Mouse (Mus musculus): Measurements from ENCODE around the gene Hbq1a. TPM values are rescaled to one million over a fixed set of nuclear protein-coding genes. Genes with fewer than 3 reads are reported as not detected.
"Not testable (repeated sequence)": the region's sequence is repeated elsewhere in the genome, so short reads cannot be mapped to it uniquely, and the experiment has no call there.

Hbq1a gene
- polyA plus RNA-seq, 1 experiment from 2014 or later, result 0.89 TPM

GRCm38 (mm10) chr11:32268952-32269351, 30.9 kb upstream of the Hbq1a start:
- Histone ChIP-seq H3K27ac (no peak overlapping the region), H3K9ac (no peak overlapping the region), H3K36me3 (no peaks in the 10 kb centered on the region), H3K4me3 (replicated peaks) (no peak overlapping the region), H3K9me3 (no peaks in the 10 kb centered on the region), H3K27me3 (replicated peaks) (no peaks in the 10 kb centered on the region), H3K4me1 (peaks cover 10% of the 10 kb centered on the region), H3K4me2 (no peak overlapping the region)
- 78% methylated on average over 5 of the region's 5 CpGs for WGBS
- ATAC-seq (ENCODE audit: insufficient read depth, low FRiP score, low read depth), result peak; percentile 75; the same call in 1 of the 2 replicates

DNA sequence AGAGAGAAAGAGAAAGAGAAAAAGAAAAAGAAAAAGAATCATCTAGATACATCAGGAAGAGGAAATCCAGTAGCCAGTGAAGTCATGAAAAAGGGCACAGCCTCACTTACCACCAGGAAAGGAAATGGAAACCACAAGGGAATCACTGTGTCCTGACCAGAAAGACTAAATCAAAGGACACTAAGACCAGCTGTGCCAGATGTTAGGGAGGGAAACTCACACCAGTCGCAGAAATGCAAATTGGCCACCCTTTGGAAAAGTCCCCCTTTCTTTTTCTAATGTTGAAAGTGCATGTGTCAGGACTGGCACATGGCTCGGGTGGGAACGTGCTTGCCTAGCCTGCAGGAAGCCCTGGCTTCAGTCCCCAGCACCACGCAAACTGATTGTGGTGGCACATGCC, 28.7 kb upstream of the Hbq1a start:
- Histone ChIP-seq H3K27me3 (replicated peaks) (no peaks in the 10 kb centered on the region), H3K4me2 (no peak overlapping the region), H3K4me1 (peaks cover 6% of the 10 kb centered on the region), H3K9ac (no peak overlapping the region), H3K4me3 (replicated peaks) (no peak overlapping the region), H3K9me3 (no peaks in the 10 kb centered on the region), H3K36me3 (no peaks in the 10 kb centered on the region), H3K27ac (no peak overlapping the region)
- ATAC-seq (ENCODE audit: insufficient read depth, low FRiP score, low read depth), result no peak
- WGBS, result 41% methylated on average over 4 of the region's 4 CpGs

DNA sequence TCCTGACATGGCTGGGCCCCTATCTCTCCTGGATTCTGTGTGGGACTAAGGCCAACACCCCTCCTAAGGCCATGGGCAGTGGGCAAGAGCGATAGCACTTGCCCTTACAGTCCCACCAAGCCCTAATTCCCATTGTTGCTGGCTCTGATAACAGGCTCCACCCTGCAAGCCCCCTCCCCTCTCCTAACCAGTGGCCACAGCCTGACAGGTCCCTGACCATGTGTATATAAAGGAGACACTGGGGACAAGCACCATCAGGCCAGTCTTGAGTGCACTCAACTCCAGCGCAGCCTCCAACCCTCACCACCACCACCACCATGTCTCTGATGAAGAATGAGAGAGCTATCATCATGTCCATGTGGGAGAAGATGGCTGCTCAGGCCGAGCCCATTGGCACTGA, 23.5 kb upstream of the Hbq1a start, which contains the start of gene Hba-x:
Gene Hba-x (plus strand): TSS at position 54 of the 400 bp plus-strand sequence.
- no peak within 1 kb of the TSS for H3K4me2 ChIP-seq
- no peaks in the 10 kb centered on the region for H3K9me3 ChIP-seq
- no peak within 1 kb of the TSS for H3K4me3 ChIP-seq (replicated peaks)
- H3K36me3 ChIP-seq, result no peaks in the 10 kb centered on the region
- H3K27me3 ChIP-seq (replicated peaks), result peaks cover 14% of the 10 kb centered on the region; the same call in 1 of the 2 replicates
- ATAC-seq (ENCODE audit: insufficient read depth, low FRiP score, low read depth), result no peak
- WGBS, result 64% methylated on average over 3 of the region's 3 CpGs
- no peak within 1 kb of the TSS for H3K27ac ChIP-seq
- H3K9ac ChIP-seq, result no peak within 1 kb of the TSS
- H3K4me1 ChIP-seq, result no peaks in the 10 kb centered on the region

GRCm38 (mm10) chr11:32277736-32278457, 22.0 kb upstream of the Hbq1a start:
- H3K27me3 ChIP-seq (replicated peaks), result peaks cover 14% of the 10 kb centered on the region; the same call in 1 of the 2 replicates
- H3K36me3 ChIP-seq, result no peaks in the 10 kb centered on the region
- H3K4me2 ChIP-seq, result no peak overlapping the region
- no peaks in the 10 kb centered on the region for H3K9me3 ChIP-seq
- WGBS, result 70% methylated on average over 21 of the region's 21 CpGs
- no peak overlapping the region for H3K27ac ChIP-seq
- no peak overlapping the region for H3K9ac ChIP-seq
- H3K4me3 ChIP-seq (replicated peaks), result no peak overlapping the region
- no peak for ATAC-seq (ENCODE audit: insufficient read depth, low FRiP score, low read depth)
- no peaks in the 10 kb centered on the region for H3K4me1 ChIP-seq

- H3K27me3 ChIP-seq (replicated peaks), result peaks cover 14% of the 10 kb centered on the region; the same call in 1 of the 2 replicates
- H3K27ac ChIP-seq, result no peak overlapping the region
- H3K9me3 ChIP-seq, result no peaks in the 10 kb centered on the region
- H3K36me3 ChIP-seq, result no peaks in the 10 kb centered on the region
- no peak overlapping the region for H3K4me2 ChIP-seq
- no peak for ATAC-seq (ENCODE audit: insufficient read depth, low FRiP score, low read depth)
- whole genome bisulfite sequencing, result 77% methylated on average over 12 of the region's 12 CpGs
- H3K4me1 ChIP-seq, result no peaks in the 10 kb centered on the region
- H3K9ac ChIP-seq, result no peak overlapping the region
- no peak overlapping the region for H3K4me3 ChIP-seq (replicated peaks)
These were observed 21.4 kb upstream of the Hbq1a start for GRCm38 (mm10) chr11:32278458-32278957.

DNA sequence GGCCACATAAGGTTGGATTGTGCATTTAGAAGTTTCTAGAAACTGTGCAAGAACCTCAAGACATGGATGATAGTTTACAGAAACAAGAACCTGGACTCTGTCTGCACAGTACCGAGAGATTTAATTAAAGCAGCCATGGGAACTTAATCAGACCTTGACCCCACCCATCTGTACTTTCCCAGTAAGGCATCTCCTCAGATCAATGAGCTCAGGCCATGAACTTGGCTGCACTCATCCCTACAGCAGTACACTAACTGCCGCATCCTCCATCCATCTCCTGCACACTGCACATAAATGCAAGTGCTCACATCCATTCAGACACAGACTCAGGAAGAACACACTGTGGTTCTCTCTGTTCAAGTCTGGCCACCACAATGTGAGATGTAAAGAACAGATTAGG, 19.2 kb upstream of the Hbq1a start:
- no peak for ATAC-seq (ENCODE audit: insufficient read depth, low FRiP score, low read depth)
- no peaks in the 10 kb centered on the region for H3K9me3 ChIP-seq
- H3K4me2 ChIP-seq, result no peak overlapping the region
- no peaks in the 10 kb centered on the region for H3K36me3 ChIP-seq
- no peak overlapping the region for H3K4me3 ChIP-seq (replicated peaks)
- H3K9ac ChIP-seq, result no peak overlapping the region
- peaks cover 14% of the 10 kb centered on the region; the same call in 1 of the 2 replicates for H3K27me3 ChIP-seq (replicated peaks)
- WGBS, result 45% methylated on average over 2 of the region's 2 CpGs
- no peaks in the 10 kb centered on the region for H3K4me1 ChIP-seq
- no peak overlapping the region for H3K27ac ChIP-seq

GRCm38 (mm10) chr11:32281416-32282144, 18.3 kb upstream of the Hbq1a start:
- Histone ChIP-seq H3K27ac (no peak overlapping the region), H3K4me2 (no peak overlapping the region), H3K4me3 (replicated peaks) (no peak overlapping the region), H3K27me3 (replicated peaks) (peaks cover 14% of the 10 kb centered on the region; the same call in 1 of the 2 replicates), H3K4me1 (no peaks in the 10 kb centered on the region), H3K36me3 (no peaks in the 10 kb centered on the region), H3K9me3 (no peaks in the 10 kb centered on the region), H3K9ac (no peak overlapping the region)
- ATAC-seq (ENCODE audit: insufficient read depth, low FRiP score, low read depth), result no peak
- WGBS, result 69% methylated on average over 1 of the region's 1 CpGs

GRCm38 (mm10) chr11:32283091-32283777, 16.6 kb upstream of the Hbq1a start, which contains the start of gene Hba-a1:
Gene Hba-a1, plus strand, starts transcription at chr11:32283511.
- H3K27ac ChIP-seq; H3K36me3 ChIP-seq; H3K27me3 ChIP-seq (replicated peaks); H3K4me1 ChIP-seq; H3K9me3 ChIP-seq; H3K4me3 ChIP-seq (replicated peaks); H3K4me2 ChIP-seq; H3K9ac ChIP-seq: not testable (repeated sequence)
- peak; percentile 73 for ATAC-seq (ENCODE audit: insufficient read depth, low FRiP score, low read depth)
- 36% methylated on average over 1 of the region's 5 CpGs for WGBS

- H3K27ac ChIP-seq; H3K9me3 ChIP-seq; H3K27me3 ChIP-seq (replicated peaks); H3K4me3 ChIP-seq (replicated peaks); H3K9ac ChIP-seq; H3K36me3 ChIP-seq; H3K4me2 ChIP-seq; H3K4me1 ChIP-seq: not testable (repeated sequence)
- WGBS, result 58% methylated on average over 2 of the region's 2 CpGs
- ATAC-seq (ENCODE audit: insufficient read depth, low FRiP score, low read depth), result peak; percentile 16; the same call in 1 of the 2 replicates
These were observed 15.3 kb upstream of the Hbq1a start for GRCm38 (mm10) chr11:32284582-32284981.

DNA sequence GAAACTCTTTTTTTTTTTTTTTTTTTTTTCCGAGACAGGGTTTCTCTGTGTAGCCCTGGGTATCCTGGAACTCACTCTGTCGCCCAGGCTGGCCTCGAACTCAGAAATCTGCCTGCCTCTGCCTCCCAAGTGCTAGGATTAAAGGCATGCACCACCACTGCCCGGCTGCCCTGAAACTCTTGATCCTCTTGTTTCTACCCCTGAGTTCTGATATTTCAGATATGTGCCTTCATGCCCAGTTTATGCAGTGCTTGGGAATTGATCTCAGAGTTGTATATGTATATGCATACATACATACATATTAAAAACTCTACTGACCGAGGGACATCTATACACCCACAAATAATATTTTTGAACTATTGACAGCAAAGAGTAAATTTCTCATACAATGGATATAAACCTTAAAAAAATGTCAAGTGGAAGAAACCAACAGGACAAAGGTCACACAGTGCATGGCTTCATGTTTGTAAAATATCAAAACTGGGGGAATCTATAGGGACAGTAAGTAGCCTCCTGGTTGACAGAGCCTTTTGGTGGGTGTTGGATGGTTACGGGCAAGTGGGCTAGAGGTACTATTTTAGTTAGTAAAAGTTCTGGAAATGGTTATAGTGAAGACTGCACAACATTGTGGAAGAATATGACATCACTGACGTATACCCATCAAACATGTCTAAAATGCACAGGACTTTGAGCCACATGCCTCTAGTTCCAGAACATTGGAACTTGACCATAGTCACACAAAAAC, 14.7 kb upstream of the Hbq1a start:
- peak; percentile 79 for ATAC-seq (ENCODE audit: insufficient read depth, low FRiP score, low read depth)
- no peak overlapping the region for H3K4me3 ChIP-seq (replicated peaks)
- 73% methylated on average over 7 of the region's 7 CpGs for WGBS
- H3K27me3 ChIP-seq (replicated peaks), result no peaks in the 10 kb centered on the region
- no peak overlapping the region for H3K4me2 ChIP-seq
- H3K9ac ChIP-seq, result no peak overlapping the region
- no peaks in the 10 kb centered on the region for H3K9me3 ChIP-seq
- H3K4me1 ChIP-seq, result no peaks in the 10 kb centered on the region
- H3K36me3 ChIP-seq, result no peaks in the 10 kb centered on the region
- H3K27ac ChIP-seq, result no peak overlapping the region

DNA sequence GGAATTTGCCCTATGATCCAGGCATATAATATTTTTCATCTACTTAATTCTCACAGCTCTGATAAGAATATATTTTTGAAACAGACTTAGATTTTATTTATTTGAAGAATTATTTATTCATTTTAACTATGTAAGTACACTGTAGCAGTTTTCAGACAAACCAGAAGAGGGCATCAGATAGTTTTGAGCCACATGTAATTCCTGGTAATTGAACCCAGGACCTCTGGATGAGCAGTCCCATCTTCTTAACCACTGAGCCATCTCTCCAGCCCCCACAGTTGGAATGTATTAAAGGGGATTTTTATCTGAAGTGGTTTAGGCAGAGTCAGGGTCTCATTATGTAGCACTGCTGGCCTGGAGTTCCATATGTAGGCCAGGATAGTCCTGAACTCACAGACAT, 14.0 kb upstream of the Hbq1a start:
- ATAC-seq (ENCODE audit: insufficient read depth, low FRiP score, low read depth); H3K4me1 ChIP-seq; H3K27ac ChIP-seq; H3K27me3 ChIP-seq (replicated peaks); H3K4me2 ChIP-seq; H3K9ac ChIP-seq; H3K4me3 ChIP-seq (replicated peaks); H3K9me3 ChIP-seq; H3K36me3 ChIP-seq: not testable (repeated sequence)
